Mouse (Mus musculus): ENCODE measurements around the gene Vmn2r101.

Vmn2r101 gene

GRCm38 (mm10) chr17:19576927-19577326 is at the start of gene Vmn2r101:
Gene Vmn2r101 (plus strand): TSS chr17:19577227.
- no peak for DNase-seq

DNA sequence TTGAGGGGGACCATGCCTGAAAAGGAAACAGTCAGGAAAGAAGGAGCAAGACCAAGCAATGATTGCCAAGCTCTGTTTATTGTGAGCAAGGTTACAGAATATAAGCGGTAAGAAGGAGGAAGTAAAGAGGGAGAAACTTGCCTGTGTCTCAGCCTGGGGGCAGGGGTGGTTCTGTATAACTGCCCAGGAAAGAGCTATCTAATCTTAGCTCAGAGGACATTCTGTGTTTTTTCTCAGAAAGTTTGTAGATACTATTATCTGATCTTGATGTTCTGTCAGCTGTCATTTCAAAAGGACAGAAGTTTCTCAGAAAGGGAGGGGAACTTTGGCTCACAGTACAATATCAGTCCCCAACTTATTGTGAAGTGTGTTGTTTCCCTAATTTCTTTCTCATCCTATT is 52.3 kb downstream of the Vmn2r101 start:
- no peak for DNase-seq

- DNase-seq = no peak
These were observed 81.4 kb downstream of the Vmn2r101 start for GRCm38 (mm10) chr17:19658447-19658846.

GRCm38 (mm10) chr17:19660028-19660427 is 83.0 kb downstream of the Vmn2r101 start, which contains the start of gene Vmn2r102:
Gene Vmn2r102 (plus strand): TSS chr17:19660328.
- DNase-seq = no peak

All from spleen, adult 18-20 months (tissue).